Mouse (Mus musculus) lung, embryonic 14.5 days (tissue): ENCODE measurements around the gene Cdc14b. TPM values are rescaled to one million over a fixed set of nuclear protein-coding genes. Genes with fewer than 3 reads are reported as not detected.

Source experiments
- ATAC-seq: fragments of 200-750 bp; cut with Nextera tagmentation; 2 replicates; pipeline ENCODE4 v1.8.0; 2017; ENCODE audit warnings: mild to moderate bottlenecking, moderate TSS enrichment, moderate library complexity; ENCODE audit not compliant: insufficient read depth
- DNase-seq: peaks from one replicate; pipeline ENCODE4 v3.0.0-alpha.2; 2015
- H3K27ac ChIP-seq: fragments of 300-500 bp; sonication (generic); 2 replicates; pipeline ENCODE4 v1.5.1; 2014; ENCODE audit warnings: low read depth, mild to moderate bottlenecking, moderate library complexity
- H3K27me3 ChIP-seq: fragments of 300-500 bp; sonication (generic); 2 replicates; pipeline ENCODE4 v1.6.1; 2014; ENCODE audit warnings: low read length, control low read depth; ENCODE audit not compliant: insufficient read depth
- H3K36me3 ChIP-seq: fragments of 300-500 bp; sonication (generic); 2 replicates; pipeline ENCODE4 v1.6.1; 2014; ENCODE audit warnings: control low read depth; ENCODE audit not compliant: insufficient read depth
- H3K4me1 ChIP-seq: fragments of 300-500 bp; sonication (generic); 2 replicates; pipeline ENCODE4 v1.6.1; 2014; ENCODE audit warnings: antibody characterized with exemption, control low read depth; ENCODE audit not compliant: insufficient read depth
- H3K4me2 ChIP-seq: fragments of 300-500 bp; sonication (generic); 2 replicates; pipeline ENCODE4 v1.6.1; 2014; ENCODE audit warnings: mild to moderate bottlenecking
- H3K4me3 ChIP-seq: fragments of 300-500 bp; sonication (generic); 2 replicates; pipeline ENCODE4 v1.5.1; 2014; ENCODE audit warnings: low read depth, low read length
- H3K9ac ChIP-seq: fragments of 300-500 bp; sonication (generic); 2 replicates; pipeline ENCODE4 v1.6.1; 2014
- H3K9me3 ChIP-seq: fragments of 300-500 bp; sonication (generic); 2 replicates; pipeline ENCODE4 v1.6.1; 2016; ENCODE audit warnings: low read depth, low read length, control low read depth
- CTCF ChIP-seq: IDR thresholded peaks from 2 replicates; pipeline ENCODE4 v1.5.1; 2016; ENCODE audit warnings: antibody characterized with exemption, low read depth
- WGBS: fragments of 180-500 bp; shearing (Covaris S2); extraction: QIAGEN DNeasy Blood & Tissue Kit; methylation state at CpG from one replicate; pipeline ENCODE4 v1.1.7; 2014; 5-methylcytosine and 5-hydroxymethylcytosine counted together
- polyA plus RNA-seq: library from polyadenylated mRNA; unstranded; fragments of >200 nt; fragmentation: Nextera tagmentation; extraction: Ambion mirVana; gene quantifications from 2 replicates; pipeline ENCODE4 v1.2.1, GENCODE M21; 2014

The Cdc14b gene
- polyA plus RNA-seq: 17.1 and 20.3 TPM in 2 replicates

GRCm38 (mm10) chr13:64274879-64275753 lies at the start of gene Cdc14b:
TSS of gene Cdc14b (minus strand) at chr13:64275290.
- Histone ChIP-seq H3K27me3 (no peaks in the 10 kb centered on the region; the same call in 1 of the 2 replicates), H3K36me3 (no peaks in the 10 kb centered on the region), H3K4me3 (peak within 1 kb of the TSS; percentile 83), H3K9ac (peak within 1 kb of the TSS; percentile 68), H3K4me1 (peaks cover 5% of the 10 kb centered on the region; the same call in 1 of the 2 replicates), H3K27ac (no peak within 1 kb of the TSS), H3K4me2 (peak within 1 kb of the TSS; percentile 99), H3K9me3 (no peaks in the 10 kb centered on the region)
- TF ChIP-seq CTCF: no peak
- DNase-seq: peak; percentile 96
- under 1% methylated on average over 57 of the region's 57 CpGs for WGBS
- peak; percentile 96 for ATAC-seq

- no peak overlapping the region for H3K4me2 ChIP-seq
- no peak for ATAC-seq
- H3K4me1 ChIP-seq: no peaks in the 10 kb centered on the region
- no peaks in the 10 kb centered on the region for H3K27me3 ChIP-seq
- no peak overlapping the region for H3K9ac ChIP-seq
- DNase-seq: no peak
- no peaks in the 10 kb centered on the region for H3K36me3 ChIP-seq
- no peak overlapping the region for H3K27ac ChIP-seq
- no peak overlapping the region for H3K4me3 ChIP-seq
- WGBS: 81% methylated on average over 8 of the region's 8 CpGs
- no peak for TF ChIP-seq CTCF
- H3K9me3 ChIP-seq: no peaks in the 10 kb centered on the region
These were observed 47.6 kb upstream of the Cdc14b start for GRCm38 (mm10) chr13:64322561-64323281.

- H3K27ac ChIP-seq: no peak overlapping the region
- no peak overlapping the region for H3K9ac ChIP-seq
- H3K9me3 ChIP-seq: no peaks in the 10 kb centered on the region
- H3K4me3 ChIP-seq: no peak overlapping the region
- no peak for DNase-seq
- WGBS: 74% methylated on average over 8 of the region's 8 CpGs
- no peaks in the 10 kb centered on the region for H3K27me3 ChIP-seq
- no peak overlapping the region for H3K4me2 ChIP-seq
- no peak for ATAC-seq
- TF ChIP-seq CTCF: no peak
- no peaks in the 10 kb centered on the region for H3K4me1 ChIP-seq
- no peaks in the 10 kb centered on the region for H3K36me3 ChIP-seq
These were observed 45.2 kb upstream of the Cdc14b start for GRCm38 (mm10) chr13:64320334-64320733.

- no peak for ATAC-seq
- no peak for TF ChIP-seq CTCF
These were observed 44.7 kb upstream of the Cdc14b start for GRCm38 (mm10) chr13:64319782-64320181.

GRCm38 (mm10) chr13:64318355-64318754 lies 43.3 kb upstream of the Cdc14b start:
- Histone ChIP-seq H3K4me2 (no peak overlapping the region), H3K9ac (no peak overlapping the region), H3K36me3 (no peaks in the 10 kb centered on the region), H3K27me3 (no peaks in the 10 kb centered on the region), H3K4me1 (no peaks in the 10 kb centered on the region), H3K4me3 (no peak overlapping the region), H3K9me3 (no peaks in the 10 kb centered on the region), H3K27ac (no peak overlapping the region)
- no peak for ATAC-seq
- WGBS: 72% methylated on average over 2 of the region's 2 CpGs
- no peak for TF ChIP-seq CTCF
- DNase-seq: no peak

More at GRCm38 (mm10) chr13:64319782-64320181, 44.7 kb upstream of the Cdc14b start:
- H3K36me3 ChIP-seq: no peaks in the 10 kb centered on the region
- H3K9ac ChIP-seq: no peak overlapping the region
- no peak overlapping the region for H3K4me2 ChIP-seq
- no peak for DNase-seq
- no peaks in the 10 kb centered on the region for H3K4me1 ChIP-seq
- H3K9me3 ChIP-seq: no peaks in the 10 kb centered on the region
- H3K27ac ChIP-seq: no peak overlapping the region
- H3K27me3 ChIP-seq: no peaks in the 10 kb centered on the region
- H3K4me3 ChIP-seq: no peak overlapping the region

- H3K9ac ChIP-seq: no peak overlapping the region
- H3K27me3 ChIP-seq: no peaks in the 10 kb centered on the region
- no peaks in the 10 kb centered on the region for H3K36me3 ChIP-seq
- DNase-seq: peak; percentile 92
- H3K4me3 ChIP-seq: no peak overlapping the region
- WGBS: under 1% methylated on average over 3 of the region's 3 CpGs
- TF ChIP-seq CTCF: peak; percentile 76
- ATAC-seq: no peak
- H3K9me3 ChIP-seq: no peaks in the 10 kb centered on the region
- H3K27ac ChIP-seq: no peak overlapping the region
- H3K4me1 ChIP-seq: peaks cover 7% of the 10 kb centered on the region; the same call in 1 of the 2 replicates
- H3K4me2 ChIP-seq: no peak overlapping the region
These were observed 40.5 kb upstream of the Cdc14b start for GRCm38 (mm10) chr13:64315483-64316050.

- no peak overlapping the region for H3K4me3 ChIP-seq
- peaks cover 7% of the 10 kb centered on the region; the same call in 1 of the 2 replicates for H3K4me1 ChIP-seq
- TF ChIP-seq CTCF: no peak
- DNase-seq: no peak
- H3K36me3 ChIP-seq: no peaks in the 10 kb centered on the region
- WGBS: 69% methylated on average over 3 of the region's 3 CpGs
- H3K27ac ChIP-seq: no peak overlapping the region
- no peak overlapping the region for H3K9ac ChIP-seq
- no peak overlapping the region for H3K4me2 ChIP-seq
- no peaks in the 10 kb centered on the region for H3K9me3 ChIP-seq
- ATAC-seq: no peak
- H3K27me3 ChIP-seq: no peaks in the 10 kb centered on the region
These were observed 39.0 kb upstream of the Cdc14b start for GRCm38 (mm10) chr13:64314041-64314440.
